Mouse (Mus musculus) spleen, adult 2 months (tissue): ENCODE measurements around the gene Zfp37. TPM values are rescaled to one million over a fixed set of nuclear protein-coding genes. Genes with fewer than 3 reads are reported as not detected.
A peak's percentile ranks its signal among the peaks of the same experiment; 100 is the strongest.
"Not testable (repeated sequence)": the region's sequence is repeated elsewhere in the genome, so short reads cannot be mapped to it uniquely, and the experiment has no call there.

Experiments used
- DNase-seq, 2 experiments: peaks; one replicate each; pipeline versions ENCODE4 v3.0.0 to v3.0.0-alpha.2; 2012 to 2021; ENCODE audit warnings: low spot score in 2 of 2, low read depth in 1 of 2
- H3K27ac ChIP-seq: fragments of 200-500 bp; 2 replicates; pipeline ENCODE4 v1.5.1; 2012; ENCODE audit warnings: low read length, inconsistent platforms; ENCODE audit not compliant: insufficient read depth
- H3K27me3 ChIP-seq: fragments of 200-500 bp; 2 replicates; pipeline ENCODE4 v1.6.1; 2012; ENCODE audit warnings: mild to moderate bottlenecking, moderate library complexity, low read length, inconsistent platforms; ENCODE audit not compliant: control insufficient read depth, insufficient read depth
- H3K36me3 ChIP-seq: fragments of 200-500 bp; 2 replicates; pipeline ENCODE4 v1.6.1; 2012; ENCODE audit warnings: mild to moderate bottlenecking, low read length, inconsistent platforms; ENCODE audit not compliant: control insufficient read depth, insufficient read depth
- H3K4me1 ChIP-seq: fragments of 200-500 bp; 2 replicates; pipeline ENCODE4 v1.6.1; 2011; ENCODE audit warnings: inconsistent platforms; ENCODE audit not compliant: control insufficient read depth, insufficient read depth, insufficient read length
- H3K4me3 ChIP-seq: fragments of 200-500 bp; 2 replicates; pipeline ENCODE4 v1.5.1; 2011; ENCODE audit warnings: mild to moderate bottlenecking, inconsistent platforms; ENCODE audit not compliant: insufficient read depth, insufficient read length; ENCODE audit errors: extremely low read depth
- CTCF ChIP-seq: fragments of 200-500 bp; IDR thresholded peaks from 2 replicates; pipeline ENCODE4 v1.5.1; 2011; ENCODE audit warnings: mild to moderate bottlenecking, inconsistent platforms; ENCODE audit not compliant: insufficient read depth, insufficient read length, insufficient replicate concordance; ENCODE audit errors: extremely low read depth
- POLR2A ChIP-seq: fragments of 200-500 bp; IDR thresholded peaks from 2 replicates; pipeline ENCODE4 v1.6.1; 2011; ENCODE audit warnings: low read depth, low read length, inconsistent platforms
- WGBS: fragments of 180-500 bp; shearing (Covaris S2); methylation state at CpG from one replicate; pipeline ENCODE4 v1.1.7; 2018; 5-methylcytosine and 5-hydroxymethylcytosine counted together
- polyA plus RNA-seq: library from polyadenylated mRNA; depleted of rRNA; stranded (reverse); fragments of >200 nt; gene quantifications from 2 replicates; pipeline ENCODE4 v1.2.3, GENCODE M21; 2012

Zfp37 gene
- polyA plus RNA-seq, 1 experiment: 0.11 TPM

DNA sequence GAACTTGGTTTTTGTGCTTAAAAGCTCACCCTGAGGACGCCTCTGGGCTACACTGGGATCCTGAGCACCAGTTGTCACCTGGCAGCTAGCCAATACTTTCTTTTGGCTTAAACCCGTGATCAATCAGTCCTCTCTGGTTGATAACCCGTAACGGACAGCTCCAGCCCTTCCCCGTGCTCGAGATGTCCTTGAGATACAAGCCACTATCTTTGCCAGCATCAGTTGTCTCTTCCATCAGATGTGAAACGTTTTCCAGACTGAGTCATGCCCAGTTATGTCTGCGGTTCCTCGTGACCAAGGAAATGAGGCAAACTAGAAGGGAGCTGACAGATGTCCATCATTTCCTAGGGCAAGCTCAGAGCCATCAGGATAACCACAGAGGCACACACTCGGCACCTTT lies 36.3 kb upstream of the Zfp37 start:
- H3K27ac ChIP-seq: no peak overlapping the region
- TF ChIP-seq CTCF: no peak
- TF ChIP-seq POLR2A: no peak
- 82% methylated on average over 10 of the region's 10 CpGs for WGBS
- H3K4me1 ChIP-seq: no peaks in the 10 kb centered on the region
- DNase-seq: no peak
- H3K27me3 ChIP-seq: no peaks in the 10 kb centered on the region
- no peaks in the 10 kb centered on the region for H3K36me3 ChIP-seq
- H3K4me3 ChIP-seq: no peak overlapping the region

DNA sequence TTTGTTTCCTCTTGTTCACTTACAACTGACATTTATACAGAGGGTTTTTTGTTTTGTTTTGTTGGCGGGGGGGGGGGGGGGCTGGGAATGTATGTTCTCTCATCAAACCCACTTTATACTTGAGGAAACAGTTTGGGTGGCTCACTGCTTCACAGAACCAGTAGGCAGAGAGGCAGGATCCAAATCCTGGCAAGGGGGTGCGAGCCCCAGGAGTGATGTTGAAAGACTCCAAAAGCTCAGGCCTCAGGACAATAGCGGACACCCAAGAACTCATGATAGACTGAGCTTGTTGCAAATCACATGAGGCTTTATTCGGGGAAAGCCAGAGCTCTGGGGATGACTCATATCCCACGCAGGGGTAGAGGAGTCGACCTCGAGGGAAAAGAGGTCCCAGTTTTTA lies 35.2 kb upstream of the Zfp37 start:
- H3K27ac ChIP-seq, H3K36me3 ChIP-seq, H3K27me3 ChIP-seq, H3K4me1 ChIP-seq, H3K4me3 ChIP-seq, DNase-seq: not testable (repeated sequence)
- 51% methylated on average over 7 of the region's 7 CpGs for WGBS

DNA sequence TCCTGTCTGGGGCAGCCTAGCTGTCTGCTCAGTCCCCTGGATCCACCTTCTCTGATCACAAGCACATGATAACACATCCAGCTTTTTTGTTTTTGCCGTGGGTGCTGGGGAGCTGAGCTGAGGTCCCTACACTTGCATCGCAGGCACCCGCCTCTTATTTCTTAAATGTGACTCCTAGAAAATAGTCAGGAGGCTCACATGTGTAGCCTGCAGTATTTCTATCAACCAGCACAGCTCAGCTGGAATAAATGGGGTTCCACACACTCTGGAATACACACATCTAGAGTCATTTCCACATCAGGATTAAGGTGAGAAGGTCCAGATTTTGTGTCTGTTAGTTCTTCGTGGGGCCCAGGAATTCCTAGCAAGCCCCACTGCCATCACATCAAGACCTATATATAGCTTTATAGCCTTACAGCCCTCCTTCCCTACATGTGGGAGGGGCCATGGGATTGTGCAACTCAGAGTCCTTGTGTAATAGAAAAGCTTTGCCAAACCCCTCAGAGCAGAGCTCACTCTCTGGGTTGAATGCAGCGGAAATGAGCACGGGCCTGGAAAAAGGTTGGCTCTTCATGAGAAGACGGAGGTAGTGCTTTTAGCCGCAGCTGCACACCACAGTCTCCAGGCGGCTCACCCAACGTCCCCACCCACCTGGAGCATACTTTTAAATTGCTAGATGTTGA lies 34.4 kb upstream of the Zfp37 start:
- H3K27ac ChIP-seq: no peak overlapping the region
- no peak for DNase-seq

DNA sequence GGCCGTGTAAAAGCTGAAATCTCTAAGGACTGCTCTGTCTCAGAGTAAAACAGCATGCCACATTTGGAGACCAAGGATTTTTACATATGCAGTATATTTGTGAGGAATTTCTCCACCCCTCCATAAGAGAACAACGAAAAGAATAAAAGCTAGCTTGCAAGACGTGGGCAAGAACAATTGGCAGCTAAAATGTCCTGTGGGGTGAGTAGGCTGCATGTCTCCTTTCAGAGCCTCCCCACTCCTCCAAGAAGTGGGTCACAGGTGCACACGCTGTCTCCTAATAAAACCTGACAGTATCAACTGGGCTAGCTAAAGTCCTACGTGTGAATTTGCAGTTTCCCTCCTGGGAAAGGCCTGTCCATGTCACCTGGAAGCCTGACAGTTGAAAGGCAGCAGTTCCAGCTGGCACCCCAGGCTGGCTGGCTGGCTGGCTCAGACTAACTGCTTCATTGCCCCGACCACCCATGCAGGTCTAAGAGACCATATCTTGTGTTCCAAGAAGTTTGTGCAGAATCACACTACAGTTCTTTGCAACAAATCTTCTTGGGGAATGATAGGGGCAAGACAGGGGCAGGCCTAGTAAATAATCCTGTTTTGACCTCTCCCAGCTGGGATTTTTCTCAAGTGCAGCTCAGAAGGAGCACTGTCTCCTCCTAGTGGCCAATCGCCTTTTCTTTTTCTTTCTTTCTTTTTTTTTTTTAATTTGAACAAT lies 32.4 kb upstream of the Zfp37 start:
- 46% methylated on average over 7 of the region's 7 CpGs for WGBS
- H3K4me3 ChIP-seq: no peak overlapping the region
- no peaks in the 10 kb centered on the region for H3K27me3 ChIP-seq
- H3K27ac ChIP-seq: no peak overlapping the region
- no peaks in the 10 kb centered on the region for H3K36me3 ChIP-seq
- DNase-seq: no peak
- TF ChIP-seq POLR2A (no peak), CTCF (no peak)
- no peaks in the 10 kb centered on the region for H3K4me1 ChIP-seq

More for the DNA sequence above, 34.4 kb upstream of the Zfp37 start:
- no peaks in the 10 kb centered on the region for H3K36me3 ChIP-seq
- 53% methylated on average over 10 of the region's 10 CpGs for WGBS
- no peaks in the 10 kb centered on the region for H3K27me3 ChIP-seq
- no peak for TF ChIP-seq POLR2A
- H3K4me3 ChIP-seq: no peak overlapping the region
- no peaks in the 10 kb centered on the region for H3K4me1 ChIP-seq

DNA sequence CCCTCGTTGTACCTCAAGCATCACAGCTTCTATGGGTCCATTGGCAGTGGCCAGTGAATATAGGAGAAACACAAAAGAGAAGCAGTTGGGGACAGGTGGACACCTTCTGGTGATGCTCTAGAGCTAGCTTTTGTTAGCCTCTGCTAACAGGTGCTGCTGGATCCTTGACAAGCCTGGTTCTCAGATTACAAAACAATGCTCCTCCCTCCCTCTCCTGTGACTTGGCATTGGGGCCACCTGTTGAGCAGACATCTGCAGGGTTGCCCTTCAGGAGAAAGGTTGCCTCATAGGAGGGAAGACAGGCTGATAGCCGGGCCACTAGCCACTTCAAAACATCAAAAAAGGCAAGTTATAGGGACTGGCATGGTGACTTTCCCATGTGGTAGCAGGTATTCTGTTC lies 31.4 kb upstream of the Zfp37 start, which contains the start of gene Slc31a2:
Slc31a2 (plus strand) TSS at position 287 of the 400 bp plus-strand sequence.
- no peaks in the 10 kb centered on the region for H3K36me3 ChIP-seq
- H3K27ac ChIP-seq: no peak within 1 kb of the TSS
- no peaks in the 10 kb centered on the region for H3K27me3 ChIP-seq
- no peak within 1 kb of the TSS for H3K4me3 ChIP-seq
- no peaks in the 10 kb centered on the region for H3K4me1 ChIP-seq
- no peak for TF ChIP-seq POLR2A
- DNase-seq: no peak
- 44% methylated on average over 2 of the region's 2 CpGs for WGBS

DNA sequence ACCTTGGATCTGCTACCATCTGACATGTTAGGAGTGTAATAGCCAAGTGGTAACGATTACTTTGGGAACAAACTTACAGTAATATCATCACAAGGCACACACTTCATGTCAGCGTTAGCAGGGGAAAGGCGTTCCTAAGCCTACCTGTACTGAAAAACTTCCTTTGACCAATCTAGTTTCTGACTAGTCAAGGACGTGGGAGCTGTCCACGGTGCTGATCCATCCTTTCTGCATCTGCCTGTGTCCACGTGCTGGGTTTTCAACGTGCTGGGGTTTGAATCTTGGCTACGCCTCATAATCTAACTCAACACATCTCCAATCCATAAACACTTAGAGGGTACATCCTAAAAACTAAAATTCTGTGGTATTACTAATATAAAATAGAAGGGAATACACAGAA lies 26.1 kb upstream of the Zfp37 start:
- Histone ChIP-seq H3K27ac (no peak overlapping the region), H3K27me3 (no peaks in the 10 kb centered on the region), H3K4me1 (no peaks in the 10 kb centered on the region), H3K36me3 (no peaks in the 10 kb centered on the region), H3K4me3 (no peak overlapping the region)
- 25% methylated on average over 8 of the region's 8 CpGs for WGBS
- TF ChIP-seq POLR2A (no peak), CTCF (no peak)
- DNase-seq: peak in 1 of 2 experiments; percentile 8

DNA sequence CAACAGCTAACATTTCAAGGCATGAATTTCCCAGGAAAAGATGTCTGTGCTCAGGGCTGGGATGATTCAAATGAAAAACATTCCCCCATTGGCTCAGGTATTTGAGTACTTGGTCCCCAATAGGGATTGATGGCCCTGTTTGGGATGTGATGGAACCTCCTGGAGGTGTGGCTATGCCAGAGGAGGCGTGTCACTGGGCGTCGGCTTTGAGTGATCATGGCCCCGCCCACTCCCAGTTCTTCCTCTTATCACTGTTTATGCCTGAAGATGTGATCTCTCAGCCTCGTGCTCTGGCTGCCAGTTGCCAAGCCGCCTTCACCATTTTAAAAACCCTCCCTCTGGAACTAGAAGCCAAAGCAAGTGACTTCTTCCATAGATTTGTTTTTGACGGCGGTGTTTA lies 23.7 kb upstream of the Zfp37 start:
- no peak for DNase-seq
- 67% methylated on average over 8 of the region's 8 CpGs for WGBS
- no peaks in the 10 kb centered on the region for H3K4me1 ChIP-seq

More for the DNA sequence above, 23.7 kb upstream of the Zfp37 start:
- Histone ChIP-seq H3K27me3 (no peaks in the 10 kb centered on the region), H3K27ac (no peak overlapping the region), H3K36me3 (no peaks in the 10 kb centered on the region), H3K4me3 (no peak overlapping the region)
- TF ChIP-seq CTCF (no peak), POLR2A (no peak)
